Mouse (Mus musculus) layer of hippocampus, adult 11-12 months (tissue): ENCODE data around the gene Cd300a.
"Not testable (repeated sequence)": the region's sequence is repeated elsewhere in the genome, so short reads cannot be mapped to it uniquely, and the experiment has no call there.

ENCODE experiments used
- DNase-seq: peaks from one replicate; pipeline ENCODE4 v3.0.0; 2022; ENCODE audit warnings: low spot score

Gene Cd300a

DNA sequence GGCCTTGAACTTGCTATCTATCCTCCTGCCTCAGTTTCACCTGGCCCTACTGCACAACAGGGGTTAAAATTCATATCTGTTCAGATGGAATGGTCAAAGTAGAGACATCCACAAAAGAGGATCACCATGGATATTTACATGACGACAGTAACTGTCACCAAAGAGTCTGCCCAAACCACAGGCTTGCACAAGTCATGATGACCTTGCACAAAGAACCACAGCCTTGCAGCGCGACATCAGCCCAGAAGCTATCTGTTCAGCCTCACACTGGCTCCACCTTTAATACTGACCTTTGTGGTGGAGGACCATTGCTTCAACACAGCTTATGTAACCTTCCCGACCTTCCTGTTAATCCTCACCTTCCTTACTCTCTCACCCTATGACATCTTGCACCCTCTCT, 17.7 kb downstream of the Cd300a start:
- no peak for DNase-seq

- no peak for DNase-seq
Measured at GRCm38 (mm10) chr11:114908086-114908485, 18.2 kb downstream of the Cd300a start.

- not testable (repeated sequence) for DNase-seq
Measured at GRCm38 (mm10) chr11:114909538-114909937, 19.7 kb downstream of the Cd300a start.

DNA sequence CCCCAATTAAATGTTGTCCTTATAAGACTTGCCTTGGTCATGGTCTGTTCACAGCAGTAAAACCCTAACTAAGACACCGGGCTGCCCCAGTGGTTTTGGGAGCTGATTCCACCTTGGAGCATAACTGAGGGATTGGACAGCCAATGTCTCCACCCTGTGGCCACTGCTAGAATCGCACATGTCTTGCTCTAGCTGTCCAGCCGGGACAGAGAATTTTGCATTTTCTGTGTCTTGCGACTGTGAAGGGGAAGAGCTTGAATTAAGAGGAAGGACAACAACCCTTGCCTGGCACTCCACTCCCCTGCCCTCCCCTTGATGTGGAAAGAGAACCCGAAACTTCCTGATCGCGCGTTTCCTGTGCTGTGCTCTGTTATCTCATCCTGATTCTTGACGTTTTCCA, 23.0 kb downstream of the Cd300a start:
- peak; percentile 87 for DNase-seq

GRCm38 (mm10) chr11:114914978-114915377, 25.1 kb downstream of the Cd300a start:
- no peak for DNase-seq

GRCm38 (mm10) chr11:114917120-114917519, 27.3 kb downstream of the Cd300a start:
- no peak for DNase-seq

DNA sequence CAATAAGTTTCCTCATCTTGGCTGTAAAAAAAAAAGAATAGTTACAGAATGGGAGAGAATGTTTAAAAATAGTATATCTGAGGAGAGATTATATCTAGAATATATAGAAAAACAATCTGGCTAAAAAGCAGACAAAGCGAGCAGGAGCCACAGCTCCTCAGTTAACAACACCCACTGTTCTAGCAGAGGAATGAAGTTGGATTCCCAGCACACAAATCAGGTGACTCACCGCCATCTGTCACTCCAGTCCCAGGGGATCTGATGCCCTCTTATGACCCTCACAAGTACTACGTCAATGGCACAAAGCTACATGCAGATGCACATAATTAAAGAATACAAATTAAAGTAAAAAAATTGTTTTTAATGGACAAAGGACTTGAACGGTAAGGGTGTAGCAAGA, 32.6 kb downstream of the Cd300a start:
- DNase-seq, result no peak

GRCm38 (mm10) chr11:114923961-114924360, 34.1 kb downstream of the Cd300a start:
- no peak for DNase-seq

GRCm38 (mm10) chr11:114929581-114929980, 39.7 kb downstream of the Cd300a start:
- DNase-seq, result no peak

- DNase-seq, result no peak
Measured at GRCm38 (mm10) chr11:114931041-114931440, 41.2 kb downstream of the Cd300a start.

DNA sequence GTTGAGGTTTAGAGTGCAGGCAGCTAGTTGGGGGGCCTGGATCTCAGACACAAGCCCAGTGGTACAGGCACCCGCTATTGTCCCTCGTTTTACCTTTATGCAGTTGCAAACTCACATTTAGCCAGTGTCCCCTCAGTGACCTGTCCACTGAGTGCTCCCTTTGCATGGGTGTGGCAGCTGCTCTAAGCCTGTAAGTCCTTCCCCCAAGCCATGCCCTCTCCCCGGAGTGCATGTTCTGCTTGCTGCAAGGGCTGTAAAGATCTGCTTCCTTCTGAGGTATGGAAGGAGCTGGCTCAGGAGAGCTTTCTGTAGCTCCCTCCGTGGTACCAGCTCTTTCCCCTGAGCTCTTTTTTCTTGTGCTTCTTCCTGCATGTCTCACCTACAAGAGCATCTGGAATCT, 43.8 kb downstream of the Cd300a start:
- DNase-seq, result no peak

DNA sequence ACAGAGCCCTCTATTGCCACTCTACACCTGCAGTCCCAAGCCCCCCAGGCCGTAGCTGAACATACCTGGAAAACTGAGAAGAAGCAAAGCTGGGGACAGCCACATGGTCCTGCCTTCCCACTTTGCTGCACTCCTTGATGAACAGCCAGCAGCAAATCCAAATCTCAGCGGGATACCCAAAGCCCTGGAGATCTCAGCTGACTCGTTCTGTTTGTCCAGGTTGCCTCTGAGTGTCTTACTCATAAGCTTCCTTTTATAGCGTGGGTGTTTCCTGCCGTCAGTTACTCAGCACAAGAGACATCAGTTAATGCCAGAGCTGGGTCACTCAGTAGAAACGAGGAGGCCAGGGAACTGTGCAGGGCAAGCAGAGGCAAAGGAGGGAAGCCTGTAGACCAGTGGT, 44.3 kb downstream of the Cd300a start, which contains the start of gene Cd300lb:
Cd300lb (minus strand) TSS at position 243 of the 400 bp plus-strand sequence.
- no peak for DNase-seq
